Mouse (Mus musculus) Muller cell, postnatal 12 days (primary cell): ENCODE measurements around the gene Dkkl1.

Experiments used
- DNase-seq: peaks from one replicate; pipeline ENCODE4 v3.0.0-alpha.2; 2015; ENCODE audit errors: inconsistent ontology term

Dkkl1 gene

GRCm38 (mm10) chr7:45229459-45230203 is 17.7 kb upstream of the Dkkl1 start:
- DNase-seq: no peak

GRCm38 (mm10) chr7:45229046-45229445 is 17.1 kb upstream of the Dkkl1 start:
- DNase-seq: no peak

- DNase-seq: no peak
Observed at GRCm38 (mm10) chr7:45228548-45228947, 16.6 kb upstream of the Dkkl1 start.

GRCm38 (mm10) chr7:45226421-45226820 is 14.5 kb upstream of the Dkkl1 start:
- no peak for DNase-seq

GRCm38 (mm10) chr7:45224826-45225225 is 12.9 kb upstream of the Dkkl1 start:
- DNase-seq: no peak

- no peak for DNase-seq
Observed at GRCm38 (mm10) chr7:45221680-45222079, 9.7 kb upstream of the Dkkl1 start.

- DNase-seq: peak; percentile 97
Observed at GRCm38 (mm10) chr7:45216442-45217183, 4.7 kb upstream of the Dkkl1 start.

GRCm38 (mm10) chr7:45215673-45216441 is 3.9 kb upstream of the Dkkl1 start, which contains the start of gene Tead2:
Gene Tead2, plus strand, starts transcription at chr7:45215753.
- peak; percentile 87 for DNase-seq

- DNase-seq: no peak
Observed at GRCm38 (mm10) chr7:45213708-45214107, 1.8 kb upstream of the Dkkl1 start.

- DNase-seq: no peak
Observed at GRCm38 (mm10) chr7:45212356-45212755, 409 bp upstream of the Dkkl1 start.

GRCm38 (mm10) chr7:45211070-45211469 is 877 bp downstream of the Dkkl1 start:
- DNase-seq: no peak

GRCm38 (mm10) chr7:45208260-45208659 is 3.7 kb downstream of the Dkkl1 start:
- no peak for DNase-seq

- DNase-seq: peak; percentile 92
Observed at GRCm38 (mm10) chr7:45204380-45205143, 7.4 kb downstream of the Dkkl1 start, which contains the start of gene Ccdc155. Gene Ccdc155, minus strand, starts transcription at chr7:45204892.

GRCm38 (mm10) chr7:45202654-45203053 is 9.3 kb downstream of the Dkkl1 start:
- no peak for DNase-seq

GRCm38 (mm10) chr7:45198961-45199360 is 13.0 kb downstream of the Dkkl1 start:
- no peak for DNase-seq

GRCm38 (mm10) chr7:45198435-45198834 is 13.5 kb downstream of the Dkkl1 start:
- peak; percentile 71 for DNase-seq

- DNase-seq: no peak
Observed at GRCm38 (mm10) chr7:45196994-45197393, 15.0 kb downstream of the Dkkl1 start.

GRCm38 (mm10) chr7:45196176-45196535 is 15.8 kb downstream of the Dkkl1 start:
- DNase-seq: no peak

- DNase-seq: no peak
Observed at GRCm38 (mm10) chr7:45195341-45196175, 16.4 kb downstream of the Dkkl1 start.
